Mouse (Mus musculus) embryonic fibroblast, embryonic 13.5 days (primary cell): ENCODE data around the gene Rhof.

ENCODE experiments used
- CTCF ChIP-seq: IDR thresholded peaks from 2 replicates; pipeline ENCODE4 v1.5.1; 2011; ENCODE audit warnings: mild to moderate bottlenecking, control low read depth, low read length, moderate library complexity, borderline replicate concordance; ENCODE audit not compliant: insufficient read depth
- POLR2A ChIP-seq: IDR thresholded peaks from 2 replicates; pipeline ENCODE4 v1.6.1; 2011; ENCODE audit warnings: low read depth, mild to moderate bottlenecking, control low read depth, low read length, moderate library complexity

DNA sequence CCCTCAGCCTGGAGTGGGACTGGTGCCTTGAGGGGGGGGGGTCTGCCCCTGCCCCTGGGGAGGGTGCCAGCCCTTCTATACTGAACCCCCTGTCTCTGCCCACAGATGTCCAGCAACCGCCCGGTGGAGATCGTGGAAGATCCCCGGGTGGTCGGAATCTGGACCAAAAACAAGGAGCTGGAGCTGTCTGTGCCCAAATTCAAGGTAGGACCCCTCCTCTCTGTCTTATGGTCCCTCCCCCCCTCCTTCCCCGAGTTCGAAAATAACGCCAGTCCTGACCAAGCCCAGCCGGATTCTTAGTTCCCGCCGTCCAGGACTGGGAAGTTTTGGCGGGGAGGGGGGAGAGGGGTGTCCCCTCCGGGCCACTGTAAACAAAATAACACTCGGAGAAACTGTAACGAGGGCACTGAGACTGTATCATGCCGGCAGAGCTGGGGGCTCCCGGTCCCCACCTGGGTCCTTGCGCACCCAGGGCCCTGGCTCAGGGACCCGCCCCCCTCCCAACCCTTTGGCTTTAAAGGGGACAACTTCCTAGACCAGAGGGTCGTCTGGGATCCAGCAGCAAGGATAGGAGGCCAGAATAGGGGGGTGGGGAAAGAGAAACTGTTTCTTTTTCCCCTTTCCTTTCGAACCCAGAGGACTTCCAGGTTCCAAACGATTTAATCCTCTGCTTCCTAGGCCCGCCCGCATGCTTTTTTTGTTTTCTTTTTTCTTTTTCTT is 10.9 kb upstream of the Rhof start:
- TF ChIP-seq POLR2A: no peak
- no peak for TF ChIP-seq CTCF
